Mouse (Mus musculus) lung, postnatal 4 days (tissue): Measurements from ENCODE around the gene Utp11.
"Not testable (repeated sequence)": the region's sequence is repeated elsewhere in the genome, so short reads cannot be mapped to it uniquely, and the experiment has no call there.

Experiments
- DNase-seq, 2 experiments: peaks; one replicate each; pipeline ENCODE4 v3.0.0; 2021

Gene Utp11

GRCm38 (mm10) chr4:124693135-124693894 lies at the start of gene Utp11:
TSS of gene Utp11 (minus strand) at chr4:124693600.
- peak; percentile 89 to 90 for DNase-seq

GRCm38 (mm10) chr4:124742839-124743238 lies 49.4 kb upstream of the Utp11 start:
- no peak for DNase-seq

- DNase-seq, result peak; percentile 81 to 82
Measured at GRCm38 (mm10) chr4:124741376-124742343, 48.3 kb upstream of the Utp11 start, which contains the start of gene Inpp5b. TSS of gene Inpp5b (plus strand) at chr4:124741850.

- no peak for DNase-seq
Measured at GRCm38 (mm10) chr4:124738783-124739182, 45.4 kb upstream of the Utp11 start.

DNA sequence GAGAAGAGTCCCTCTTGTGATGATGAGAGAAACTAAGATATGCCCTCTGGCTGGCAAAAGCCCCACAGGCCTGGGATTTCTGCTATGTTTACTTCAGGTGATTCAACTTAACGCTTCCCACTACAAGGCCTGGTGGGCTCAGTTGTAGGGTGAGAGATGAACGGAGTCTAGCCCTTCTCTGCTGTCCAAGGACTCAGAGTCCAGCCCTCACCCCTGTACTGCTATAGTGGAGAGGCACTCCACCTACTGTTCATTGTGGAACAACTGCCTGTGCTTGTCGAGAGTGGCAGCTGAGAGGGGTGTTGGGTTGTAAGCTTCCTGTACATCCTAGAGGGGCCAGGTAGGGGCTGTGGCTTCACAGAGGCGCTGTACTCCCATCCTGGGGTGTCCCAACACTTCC lies 44.6 kb upstream of the Utp11 start:
- DNase-seq, result no peak

DNA sequence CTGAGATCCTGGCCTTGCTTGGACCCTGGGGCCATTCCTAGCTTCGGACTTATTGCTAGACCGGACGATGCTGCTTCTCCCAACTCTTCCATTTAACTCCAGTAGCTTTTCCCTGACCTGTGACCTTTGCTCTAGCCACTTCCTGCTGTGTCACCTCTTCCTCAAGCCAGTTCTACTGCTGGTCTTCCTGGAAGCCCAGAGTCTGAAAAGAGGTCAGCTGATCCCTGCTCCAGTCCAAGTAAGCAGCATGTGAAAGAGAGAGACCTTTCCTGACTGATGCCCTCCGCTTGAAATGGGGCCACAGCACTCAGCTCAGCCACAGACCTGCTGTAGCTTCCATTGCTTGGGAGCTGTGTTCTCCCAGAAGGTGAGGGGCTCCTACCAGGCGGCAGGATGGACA lies 44.1 kb upstream of the Utp11 start:
- DNase-seq, result no peak

- no peak for DNase-seq
Measured at GRCm38 (mm10) chr4:124736952-124737351, 43.6 kb upstream of the Utp11 start.

DNA sequence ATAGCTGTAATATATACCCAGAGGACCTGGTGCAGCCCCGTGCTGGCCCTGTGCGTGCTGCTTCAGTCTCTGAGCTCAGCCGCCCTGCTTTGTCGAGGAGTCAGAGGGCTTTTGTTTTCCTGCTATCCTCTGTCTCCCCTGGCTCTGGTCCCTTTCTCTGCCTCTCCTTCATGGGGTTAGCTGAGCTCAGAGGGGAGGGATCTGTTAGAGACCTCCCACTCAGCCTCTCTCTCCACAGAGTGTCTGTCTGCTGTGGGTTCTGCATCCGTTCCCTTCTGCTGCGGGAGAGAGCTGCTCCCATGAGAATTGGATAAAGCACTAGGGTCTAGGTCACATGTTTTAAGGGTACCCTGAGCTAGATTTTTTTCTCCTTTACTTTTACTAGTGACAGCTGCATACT lies 32.7 kb upstream of the Utp11 start:
- no peak for DNase-seq

DNA sequence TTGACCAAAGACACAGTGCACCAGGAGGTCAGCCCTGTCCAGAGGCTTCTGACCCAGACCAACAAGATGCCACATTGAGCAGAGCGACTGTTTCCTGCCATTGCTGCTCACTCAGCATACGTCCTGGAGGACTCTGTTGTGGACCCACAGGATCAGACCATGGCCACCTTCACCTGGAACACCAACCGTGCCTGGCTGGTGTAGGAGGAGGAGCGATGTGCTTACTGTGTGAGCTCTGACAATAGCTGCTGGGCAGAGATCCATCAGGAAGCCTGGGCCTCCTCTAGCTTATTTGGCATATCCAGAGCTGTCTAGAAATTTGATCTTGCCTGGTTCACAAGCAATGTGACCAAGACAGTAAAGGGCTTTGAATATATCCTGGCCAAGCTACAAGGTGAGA lies 25.7 kb upstream of the Utp11 start:
- no peak for DNase-seq

- peak; percentile 97 to 98 for DNase-seq
Measured at GRCm38 (mm10) chr4:124714545-124715481, 21.4 kb upstream of the Utp11 start, which contains the start of gene Sf3a3. TSS of gene Sf3a3 (plus strand) at chr4:124714776.

DNA sequence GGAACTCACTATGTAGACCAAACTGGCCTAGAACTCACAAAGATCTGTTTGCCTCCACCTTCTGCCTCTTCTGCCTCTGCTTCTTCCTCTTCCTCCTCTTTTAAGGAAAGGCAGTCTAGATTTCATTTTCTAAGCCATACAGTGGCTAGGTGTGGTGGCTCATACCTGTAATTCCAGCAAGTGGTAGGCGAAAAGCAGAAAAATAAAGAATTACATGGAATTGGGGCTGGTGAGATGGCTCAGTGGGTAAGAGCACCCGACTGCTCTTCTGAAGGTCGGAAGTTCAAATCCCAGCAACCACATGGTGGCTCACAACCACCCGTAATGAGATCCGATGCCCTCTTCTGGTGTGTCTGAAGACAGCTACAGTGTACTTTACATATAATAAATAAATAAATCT lies 20.4 kb upstream of the Utp11 start:
- DNase-seq, result not testable (repeated sequence)

DNA sequence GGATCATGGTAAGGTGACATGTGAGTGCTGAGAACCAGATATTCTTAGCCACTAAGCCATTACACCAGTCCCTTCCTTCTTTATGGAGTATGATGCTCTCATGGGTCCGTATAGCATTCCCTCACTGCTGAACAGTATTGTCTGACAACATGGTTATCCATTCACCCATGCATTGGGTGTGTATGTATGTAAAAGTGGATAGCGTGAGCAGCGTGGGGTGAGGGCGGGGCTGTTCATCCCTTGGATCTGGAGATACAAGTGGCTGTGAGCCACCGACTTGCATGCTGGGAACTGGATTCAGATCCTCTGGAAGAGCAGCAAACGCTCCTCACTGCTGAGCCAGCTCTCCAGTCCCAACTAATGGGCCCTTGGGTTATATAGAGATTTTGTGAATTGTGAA lies 19.2 kb upstream of the Utp11 start:
- DNase-seq, result no peak

DNA sequence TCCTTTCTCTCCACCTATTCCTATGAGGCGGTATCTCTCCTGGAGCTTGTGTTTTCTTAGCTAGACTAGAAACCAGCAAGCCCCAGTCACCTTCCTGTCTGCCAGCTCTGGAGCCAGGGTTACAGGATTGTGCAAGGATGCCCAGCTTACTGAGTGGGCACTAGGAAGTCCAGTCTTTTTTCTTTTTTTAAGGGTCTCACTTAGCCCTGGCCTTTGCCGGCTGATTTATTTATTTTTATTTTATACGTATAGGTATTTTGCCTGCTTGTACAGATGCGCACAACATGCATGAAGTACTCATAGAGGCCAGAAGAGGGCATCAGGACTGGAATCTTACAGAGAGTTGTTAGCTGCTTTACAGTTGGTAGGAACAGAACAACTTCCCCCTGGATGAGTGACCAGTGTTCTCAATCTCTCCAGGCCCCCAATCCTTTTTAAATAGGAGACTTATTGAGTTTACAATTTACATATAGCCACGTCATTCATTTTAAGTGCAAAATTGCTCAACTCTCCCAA lies 17.4 kb upstream of the Utp11 start:
- DNase-seq, result peak in 1 of 2 experiments; percentile 70

DNA sequence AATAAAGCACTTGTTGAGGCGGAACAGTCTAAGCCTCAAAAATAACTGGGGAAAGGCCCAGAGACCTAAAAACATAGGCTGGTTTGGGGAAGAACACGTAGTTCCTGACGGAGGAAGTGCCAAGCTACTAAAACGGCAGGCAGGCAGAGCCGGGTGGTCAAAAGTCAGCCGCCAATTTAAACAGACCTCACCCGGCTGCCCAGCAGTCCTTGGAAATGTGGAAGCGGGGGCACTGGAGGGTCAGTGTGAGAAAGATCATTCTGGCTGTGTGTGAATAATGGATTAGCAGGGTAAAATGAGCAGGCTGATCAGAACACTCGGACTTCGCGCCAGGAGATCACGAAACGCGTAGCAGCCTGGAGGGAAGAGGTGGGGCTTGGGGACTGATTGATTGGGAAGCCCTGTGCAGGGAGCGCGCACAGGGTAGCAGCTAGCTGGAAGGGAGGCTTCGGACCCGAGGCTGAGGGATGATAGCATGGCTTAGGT lies 16.6 kb upstream of the Utp11 start:
- DNase-seq, result peak; percentile 50 to 52

- peak; percentile 93 to 96 for DNase-seq
Measured at GRCm38 (mm10) chr4:124708518-124709477, 15.4 kb upstream of the Utp11 start.

DNA sequence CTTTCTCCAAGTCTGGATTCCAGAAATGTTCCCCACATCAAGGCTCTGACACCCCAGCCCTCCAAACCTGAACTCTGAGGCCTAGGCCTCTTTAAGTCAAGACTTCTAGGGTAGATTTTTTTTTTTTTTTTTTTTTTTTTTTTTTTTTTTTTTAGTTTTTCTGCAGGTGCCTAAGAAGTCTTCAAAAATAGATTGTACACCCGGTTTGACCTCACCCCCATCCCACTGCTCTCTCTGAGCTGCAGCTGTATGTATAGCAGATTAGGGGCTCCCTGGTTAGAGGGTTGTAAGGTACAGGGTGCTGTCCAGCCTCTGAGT lies 14.8 kb upstream of the Utp11 start:
- not testable (repeated sequence) for DNase-seq

- DNase-seq, result not testable (repeated sequence)
Measured at GRCm38 (mm10) chr4:124707381-124708199, 14.2 kb upstream of the Utp11 start.

- no peak for DNase-seq
Measured at GRCm38 (mm10) chr4:124705661-124706269, 12.4 kb upstream of the Utp11 start.

DNA sequence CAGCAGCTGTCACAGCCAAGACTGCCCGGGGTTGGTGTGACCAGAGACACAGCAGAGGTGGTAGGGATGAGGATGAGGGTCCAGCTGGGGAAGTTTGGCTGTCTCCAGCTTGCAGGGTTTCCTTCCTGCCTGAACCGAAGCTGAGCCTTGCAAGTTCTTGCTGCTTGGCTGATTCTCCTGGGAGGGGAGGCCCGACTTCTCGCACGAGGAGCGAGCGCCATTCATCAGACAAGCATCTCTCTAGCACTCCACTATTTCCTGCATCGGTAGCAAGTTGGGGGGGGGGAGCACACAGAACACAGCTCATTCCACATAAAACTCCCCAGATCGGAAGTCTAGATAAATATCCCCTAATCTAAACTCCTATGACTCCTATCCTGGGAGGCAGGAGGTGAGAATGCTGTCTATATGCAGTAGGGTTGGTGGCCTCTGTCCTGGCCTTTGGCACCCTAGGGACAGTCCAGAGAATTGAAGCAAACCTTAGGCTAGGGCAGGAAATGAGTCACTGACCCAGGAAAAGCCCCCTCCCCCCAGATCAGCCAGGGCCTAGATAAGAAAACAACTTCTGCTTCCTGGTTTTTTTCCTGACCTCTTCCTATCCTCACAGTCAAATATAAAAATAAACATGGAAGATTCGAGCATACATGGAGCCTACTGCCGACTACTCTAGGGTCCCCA lies 11.5 kb upstream of the Utp11 start:
- peak; percentile 72 to 86 for DNase-seq
